Mouse (Mus musculus) kidney, adult 9 months (tissue): ENCODE measurements at regions not wholly inside any gene's neighbourhood (a gene's known extent, or its start where the extent isn't known, plus 50 kb on each side); places are given as distances from the start of the nearest gene placed in this dataset.

ENCODE experiments used
- DNase-seq: peaks from one replicate; pipeline ENCODE4 v3.0.0; 2022

GRCm38 (mm10) chr4:45703997-45704396, 94.8 kb upstream of the Aldh1b1 start:
- peak; percentile 19 for DNase-seq

- DNase-seq = no peak
Measured at GRCm38 (mm10) chr4:45699601-45700000, 99.2 kb upstream of the Aldh1b1 start.

GRCm38 (mm10) chr4:45695239-45695638, 103.6 kb upstream of the Aldh1b1 start:
- no peak for DNase-seq

- DNase-seq = no peak
Measured at GRCm38 (mm10) chr4:45689991-45690916, 108.6 kb upstream of the Aldh1b1 start.

- DNase-seq = no peak
Measured at GRCm38 (mm10) chr4:45689572-45689971, 109.2 kb upstream of the Aldh1b1 start.

- no peak for DNase-seq
Measured at GRCm38 (mm10) chr4:45688233-45688632, 110.6 kb upstream of the Aldh1b1 start.

GRCm38 (mm10) chr4:45685031-45685430, 113.8 kb upstream of the Aldh1b1 start:
- no peak for DNase-seq

- peak; percentile 21 for DNase-seq
Measured at GRCm38 (mm10) chr4:45683205-45683604, 115.6 kb upstream of the Aldh1b1 start.

GRCm38 (mm10) chr4:45682746-45683145, 116.1 kb upstream of the Aldh1b1 start:
- no peak for DNase-seq

GRCm38 (mm10) chr4:45676137-45676536, 122.7 kb upstream of the Aldh1b1 start:
- DNase-seq = peak; percentile 29

GRCm38 (mm10) chr4:45674291-45674690, 124.5 kb upstream of the Aldh1b1 start:
- no peak for DNase-seq

GRCm38 (mm10) chr4:45673081-45673819, 125.6 kb upstream of the Aldh1b1 start:
- DNase-seq = no peak

GRCm38 (mm10) chr4:45672262-45673076, 126.4 kb upstream of the Aldh1b1 start:
- no peak for DNase-seq

- no peak for DNase-seq
Measured at GRCm38 (mm10) chr4:45664372-45664771, 132.1 kb upstream of the Shb start.

- DNase-seq = no peak
Measured at GRCm38 (mm10) chr4:45657350-45657978, 125.2 kb upstream of the Shb start.

- no peak for DNase-seq
Measured at GRCm38 (mm10) chr4:45655780-45656179, 123.5 kb upstream of the Shb start.

GRCm38 (mm10) chr4:45654804-45655155, 122.5 kb upstream of the Shb start:
- DNase-seq = no peak

- no peak for DNase-seq
Measured at GRCm38 (mm10) chr4:45654019-45654803, 121.9 kb upstream of the Shb start.

- peak; percentile 5 for DNase-seq
Measured at GRCm38 (mm10) chr4:45648884-45649577, 116.8 kb upstream of the Shb start.

- no peak for DNase-seq
Measured at GRCm38 (mm10) chr4:45647514-45647913, 115.2 kb upstream of the Shb start.

GRCm38 (mm10) chr4:45642604-45643003, 110.3 kb upstream of the Shb start:
- no peak for DNase-seq
